Mouse (Mus musculus) mouse embryonic stem cell (cell line): ENCODE measurements around the gene Cnot6l.

Experiments
- in situ Hi-C, 2 experiments: fragments of 300-500 bp; cut with MboI; formaldehyde crosslinking; loops; 1 replicate in 1 of 2; 3 replicates in 1 of 2; pipeline ENCODE4 v1.14.3; 2019 to 2020; ENCODE audit warnings: low sequenced_read_pairs in 2 of 2, low pct_unique_long_range_greater_than_20kb in 1 of 2, mixed read lengths in 1 of 2; ENCODE audit not compliant: unreplicated experiment in 1 of 2

Cnot6l gene

GRCm38 (mm10) chr5:96037684-96038121, 126.3 kb downstream of the Cnot6l start:
- in situ Hi-C loops, result no loop called here

- in situ Hi-C loops, result no loop called here
These were observed 127.8 kb downstream of the Cnot6l start for GRCm38 (mm10) chr5:96036125-96036672.

GRCm38 (mm10) chr5:96034101-96034500, 129.9 kb downstream of the Cnot6l start:
- in situ Hi-C loops, result no loop called here

- in situ Hi-C loops, result no loop called here
These were observed 134.2 kb downstream of the Cnot6l start for GRCm38 (mm10) chr5:96029821-96030220.
